Mouse (Mus musculus) ES-CJ7 (cell line): Measurements from ENCODE around the gene Olfr527.

ENCODE experiments used
- DNase-seq: peaks from one replicate; pipeline ENCODE4 v3.0.0; 2011; ENCODE audit warnings: low read depth, low spot score

Gene Olfr527

GRCm38 (mm10) chr7:140333717-140334116 is at the start of gene Olfr527:
Gene Olfr527 (plus strand): TSS chr7:140334017.
- DNase-seq, result no peak

- DNase-seq, result no peak
Measured at GRCm38 (mm10) chr7:140295746-140296145, 38.1 kb upstream of the Olfr527 start.

GRCm38 (mm10) chr7:140296876-140297275 is 36.9 kb upstream of the Olfr527 start:
- no peak for DNase-seq

GRCm38 (mm10) chr7:140299416-140299815 is 34.4 kb upstream of the Olfr527 start:
- no peak for DNase-seq

GRCm38 (mm10) chr7:140319861-140320385 is 13.9 kb upstream of the Olfr527 start:
- no peak for DNase-seq

- DNase-seq, result no peak
Measured at GRCm38 (mm10) chr7:140320558-140320957, 13.3 kb upstream of the Olfr527 start, which contains the start of gene Olfr525. Gene Olfr525 (plus strand): TSS chr7:140320858.

GRCm38 (mm10) chr7:140321135-140321534 is 12.7 kb upstream of the Olfr527 start:
- DNase-seq, result no peak

GRCm38 (mm10) chr7:140329766-140330304 is 4.0 kb upstream of the Olfr527 start:
- DNase-seq, result no peak

- no peak for DNase-seq
Measured at GRCm38 (mm10) chr7:140361571-140361970, 27.8 kb downstream of the Olfr527 start, which contains the start of gene Olfr60. Gene Olfr60 (minus strand): TSS chr7:140361671.

- DNase-seq, result no peak
Measured at GRCm38 (mm10) chr7:140374300-140374699, 40.5 kb downstream of the Olfr527 start.

GRCm38 (mm10) chr7:140376231-140376630 is 42.4 kb downstream of the Olfr527 start, which contains the start of gene Olfr530:
Gene Olfr530 (minus strand): TSS chr7:140376331.
- DNase-seq, result no peak

GRCm38 (mm10) chr7:140376911-140377310 is 43.1 kb downstream of the Olfr527 start:
- DNase-seq, result no peak
